Mouse (Mus musculus) heart, embryonic 14.5 days (tissue): Measurements from ENCODE around the gene Casq2. TPM values are rescaled to one million over a fixed set of nuclear protein-coding genes. Genes with fewer than 3 reads are reported as not detected.

Experiments used
- ATAC-seq: fragments of 200-750 bp; cut with Nextera tagmentation; 2 replicates; pipeline ENCODE4 v1.8.0; 2017; ENCODE audit warnings: low read depth, moderate TSS enrichment; ENCODE audit not compliant: insufficient number of reproducible peaks, insufficient read depth, low FRiP score
- H3K27ac ChIP-seq, 2 experiments: fragments of 200-500 bp in 1 of 2; fragments of 300-500 bp in 1 of 2; sonication (generic) in 1 of 2; replicated peaks in 1 of 2; 2 replicates each; pipeline ENCODE4 v1.5.1; 2012 to 2014; ENCODE audit warnings: low read depth in 2 of 2, low read length in 2 of 2, control low read depth in 1 of 2, mild to moderate bottlenecking in 1 of 2, mixed read lengths in 1 of 2; ENCODE audit not compliant: control insufficient read depth in 1 of 2, insufficient read depth in 1 of 2
- H3K27me3 ChIP-seq: fragments of 300-500 bp; sonication (generic); 2 replicates; pipeline ENCODE4 v1.6.1; 2014; ENCODE audit warnings: mild to moderate bottlenecking, low read length, control low read depth; ENCODE audit not compliant: control insufficient read depth, insufficient read depth
- H3K36me3 ChIP-seq: fragments of 300-500 bp; sonication (generic); 2 replicates; pipeline ENCODE4 v1.6.1; 2014; ENCODE audit warnings: mild to moderate bottlenecking, control low read depth, low read length, mixed read lengths; ENCODE audit not compliant: control insufficient read depth, insufficient read depth
- H3K4me1 ChIP-seq, 2 experiments: fragments of 200-500 bp in 1 of 2; fragments of 300-500 bp in 1 of 2; sonication (generic) in 1 of 2; 2 replicates each; pipeline ENCODE4 v1.6.1; 2012 to 2014; ENCODE audit warnings: low read length in 2 of 2, control low read depth in 1 of 2, mixed read lengths in 1 of 2; ENCODE audit not compliant: control insufficient read depth in 2 of 2, insufficient read depth in 2 of 2
- H3K4me2 ChIP-seq: fragments of 300-500 bp; sonication (generic); 2 replicates; pipeline ENCODE4 v1.6.1; 2014; ENCODE audit warnings: mild to moderate bottlenecking, low read length
- H3K4me3 ChIP-seq, 2 experiments: fragments of 200-500 bp in 1 of 2; fragments of 300-500 bp in 1 of 2; sonication (generic) in 1 of 2; 2 replicates each; pipeline ENCODE4 v1.5.1; 2012 to 2014; ENCODE audit warnings: low read length in 2 of 2, mild to moderate bottlenecking in 2 of 2, control low read depth in 1 of 2, low read depth in 1 of 2, moderate library complexity in 1 of 2; ENCODE audit not compliant: control insufficient read depth in 1 of 2, insufficient read depth in 1 of 2
- H3K9ac ChIP-seq: fragments of 300-500 bp; sonication (generic); 2 replicates; pipeline ENCODE4 v1.6.1; 2014; ENCODE audit warnings: mild to moderate bottlenecking, low read length
- H3K9me3 ChIP-seq: fragments of 300-500 bp; sonication (generic); 2 replicates; pipeline ENCODE4 v1.6.1; 2016; ENCODE audit warnings: low read length, control low read depth; ENCODE audit not compliant: control insufficient read depth
- whole genome bisulfite sequencing: fragments of 180-500 bp; shearing (Covaris S2); extraction: QIAGEN DNeasy Blood & Tissue Kit; methylation state at CpG from one replicate; pipeline ENCODE4 v1.1.7; 2014; 5-methylcytosine and 5-hydroxymethylcytosine counted together
- polyA plus RNA-seq: library from polyadenylated mRNA; unstranded; fragments of >200 nt; fragmentation: Nextera tagmentation; extraction: Ambion mirVana; gene quantifications from 2 replicates; pipeline ENCODE4 v1.2.1, GENCODE M21; 2014

The Casq2 gene
- polyA plus RNA-seq, 1 experiment from 2014 or later: 433 TPM

- Histone ChIP-seq H3K9ac (no peak overlapping the region), H3K36me3 (peaks cover 15% of the 10 kb centered on the region), H3K4me3 (no peak overlapping the region), H3K4me1 (peaks cover 0 to 6% of the 10 kb centered on the region in 2 experiments; a peak in 2 of 4 replicates), H3K4me2 (no peak overlapping the region), H3K9me3 (no peaks in the 10 kb centered on the region), H3K27ac (no peak overlapping the region), H3K27me3 (no peaks in the 10 kb centered on the region)
- no peak for ATAC-seq
- WGBS: 52% methylated on average over 4 of the region's 4 CpGs
Measured at GRCm38 (mm10) chr3:102152471-102152870, 66.3 kb downstream of the Casq2 start.

GRCm38 (mm10) chr3:102152872-102153271 lies 66.7 kb downstream of the Casq2 start:
- no peak overlapping the region for H3K9ac ChIP-seq
- H3K36me3 ChIP-seq: peaks cover 19% of the 10 kb centered on the region
- H3K4me3 ChIP-seq: no peak overlapping the region
- ATAC-seq: no peak
- no peak overlapping the region for H3K27ac ChIP-seq
- no peaks in the 10 kb centered on the region for H3K9me3 ChIP-seq
- peaks cover 0 to 6% of the 10 kb centered on the region in 2 experiments; a peak in 2 of 4 replicates for H3K4me1 ChIP-seq
- no peaks in the 10 kb centered on the region for H3K27me3 ChIP-seq
- WGBS: 30% methylated on average over 4 of the region's 4 CpGs
- H3K4me2 ChIP-seq: no peak overlapping the region

- Histone ChIP-seq H3K4me2 (no peak overlapping the region), H3K27me3 (no peaks in the 10 kb centered on the region), H3K36me3 (peaks cover 30% of the 10 kb centered on the region), H3K9ac (no peak overlapping the region), H3K27ac (no peak overlapping the region), H3K4me3 (no peak overlapping the region), H3K9me3 (no peaks in the 10 kb centered on the region), H3K4me1 (peaks cover 2 to 9% of the 10 kb centered on the region in 2 experiments; a peak in 2 of 4 replicates)
- ATAC-seq: no peak
- 91% methylated on average over 7 of the region's 7 CpGs for WGBS
Measured at GRCm38 (mm10) chr3:102154107-102154506, 67.9 kb downstream of the Casq2 start.

GRCm38 (mm10) chr3:102156737-102157136 lies 70.5 kb downstream of the Casq2 start:
- peaks cover 11 to 14% of the 10 kb centered on the region in 2 experiments for H3K4me1 ChIP-seq
- H3K4me2 ChIP-seq: no peak overlapping the region
- WGBS: 79% methylated on average over 7 of the region's 7 CpGs
- no peaks in the 10 kb centered on the region for H3K27me3 ChIP-seq
- ATAC-seq: no peak
- peaks cover 51% of the 10 kb centered on the region for H3K36me3 ChIP-seq
- H3K27ac ChIP-seq: no peak overlapping the region
- no peak overlapping the region for H3K9ac ChIP-seq
- H3K4me3 ChIP-seq: no peak overlapping the region
- H3K9me3 ChIP-seq: no peaks in the 10 kb centered on the region

GRCm38 (mm10) chr3:102157652-102158051 lies 71.4 kb downstream of the Casq2 start:
- Histone ChIP-seq H3K9me3 (no peaks in the 10 kb centered on the region), H3K27me3 (no peaks in the 10 kb centered on the region), H3K4me2 (no peak overlapping the region), H3K36me3 (peaks cover 57% of the 10 kb centered on the region), H3K9ac (no peak overlapping the region), H3K27ac (no peak overlapping the region), H3K4me3 (no peak overlapping the region), H3K4me1 (peaks cover 11 to 12% of the 10 kb centered on the region in 2 experiments)
- 88% methylated on average over 6 of the region's 6 CpGs for WGBS
- no peak for ATAC-seq

GRCm38 (mm10) chr3:102158759-102159422 lies 72.7 kb downstream of the Casq2 start:
- Histone ChIP-seq H3K4me3 (no peak overlapping the region), H3K9me3 (no peaks in the 10 kb centered on the region), H3K4me2 (no peak overlapping the region), H3K9ac (no peak overlapping the region), H3K27ac (0 out of 4 replicates have a peak overlapping the region, but pooled peaks have one; percentile 4 to 6), H3K36me3 (peaks cover 68% of the 10 kb centered on the region), H3K4me1 (peaks cover 9 to 11% of the 10 kb centered on the region in 2 experiments), H3K27me3 (no peaks in the 10 kb centered on the region)
- ATAC-seq: no peak
- 71% methylated on average over 14 of the region's 14 CpGs for WGBS

- Histone ChIP-seq H3K4me3 (no peak overlapping the region), H3K9me3 (no peaks in the 10 kb centered on the region), H3K9ac (no peak overlapping the region), H3K36me3 (peaks cover 73% of the 10 kb centered on the region), H3K4me2 (no peak overlapping the region), H3K4me1 (peaks cover 9 to 11% of the 10 kb centered on the region in 2 experiments), H3K27ac (0 out of 4 replicates have a peak overlapping the region, but pooled peaks of 1 of the 2 experiments have one; percentile 15), H3K27me3 (no peaks in the 10 kb centered on the region)
- ATAC-seq: no peak
- 63% methylated on average over 14 of the region's 14 CpGs for WGBS
Measured at GRCm38 (mm10) chr3:102159423-102160325, 73.5 kb downstream of the Casq2 start.
